Mouse (Mus musculus): Measurements from ENCODE around the gene Wdr17. TPM values are rescaled to one million over a fixed set of nuclear protein-coding genes. Genes with fewer than 3 reads are reported as not detected.

Gene Wdr17
- total and polyA plus RNA-seq, 3 experiments, result 0.13 to 0.83 (median 0.64) TPM

- H3K4me3 ChIP-seq (replicated peaks in 1 of 3; ENCODE audit: low read depth in 2 of 3, low read length in 2 of 3, poor library complexity in 1 of 3), result no peak overlapping the region
- H3K4me1 ChIP-seq (ENCODE audit: control insufficient read depth in 1 of 2, insufficient read depth in 2 of 2), result no peaks in the 10 kb centered on the region
- H3K79me2 ChIP-seq (replicated peaks; ENCODE audit: control insufficient read depth, extremely low read depth, insufficient read depth, poor library complexity, severe bottlenecking), result no peaks in the 10 kb centered on the region
- no peak overlapping the region for H3K27ac ChIP-seq (ENCODE audit: insufficient read depth, low read depth)
- no peak for DNase-seq (ENCODE audit: extremely low read depth)
- H3K4me2 ChIP-seq (ENCODE audit: insufficient read depth, low read depth, poor library complexity, severe bottlenecking), result no peak overlapping the region
- no peaks in the 10 kb centered on the region for H3K36me3 ChIP-seq (replicated peaks in 1 of 2; ENCODE audit: control insufficient read depth in 1 of 2, insufficient read depth in 1 of 2, low read length in 1 of 2)
- no peaks in the 10 kb centered on the region for H3K27me3 ChIP-seq (replicated peaks)
- no peak overlapping the region for H3K9ac ChIP-seq (ENCODE audit: insufficient read depth, low read depth)
- H3K9me3 ChIP-seq (replicated peaks; ENCODE audit: low read length), result no peaks in the 10 kb centered on the region
- in situ Hi-C loops (cut with MboI; ENCODE audit: low pct_ligation_motif_present, low pct_unique_long_range_greater_than_20kb, low sequenced_read_pairs), result no loop called here
- dilution Hi-C loops (cut with MboI; ENCODE audit: extremely low pct_ligation_motif_present, extremely low pct_unique_long_range_greater_than_20kb, low sequenced_read_pairs), result no loop called here
- no peak for TF ChIP-seq HCFC1 (IDR thresholded peaks at IDR 0.05; ENCODE audit: low read depth, low read length)
- TF ChIP-seq MYC (IDR thresholded peaks at IDR 0.05; ENCODE audit: low read depth, low read length), result no peak
- TF ChIP-seq PAX5 (IDR thresholded peaks at IDR 0.05; ENCODE audit: low read length), result no peak
- no peak for TF ChIP-seq MAFK (IDR thresholded peaks at IDR 0.05; ENCODE audit: insufficient replicate concordance, low read length)
- no peak for TF ChIP-seq KAT2A (IDR thresholded peaks at IDR 0.05; ENCODE audit: insufficient replicate concordance, low read length)
- no peak for TF ChIP-seq MXI1 (IDR thresholded peaks at IDR 0.05; ENCODE audit: low read depth, low read length)
- no peak for TF ChIP-seq RCOR1 (conservative IDR thresholded peaks at IDR 0.05; ENCODE audit: low read depth, low read length)
- no peak for TF ChIP-seq JUND (conservative IDR thresholded peaks at IDR 0.05; ENCODE audit: low read depth, low read length)
These were observed 7.8 kb upstream of the Wdr17 start for GRCm38 (mm10) chr8:54894637-54895322.

- no peak overlapping the region for H3K27ac ChIP-seq (ENCODE audit: insufficient read depth, low read depth)
- H3K4me1 ChIP-seq (ENCODE audit: control insufficient read depth in 1 of 2, insufficient read depth in 2 of 2), result no peaks in the 10 kb centered on the region
- no peak overlapping the region for H3K9ac ChIP-seq (ENCODE audit: insufficient read depth, low read depth)
- in situ Hi-C loops (cut with MboI; ENCODE audit: low pct_ligation_motif_present, low pct_unique_long_range_greater_than_20kb, low sequenced_read_pairs) (no loop called here), dilution Hi-C loops (cut with MboI; ENCODE audit: extremely low pct_ligation_motif_present, extremely low pct_unique_long_range_greater_than_20kb, low sequenced_read_pairs) (no loop called here)
- TF ChIP-seq ZNF384 (IDR thresholded peaks at IDR 0.05; ENCODE audit: low read depth, low read length) (no peak), ETS1 (conservative IDR thresholded peaks at IDR 0.05; ENCODE audit: low read depth, low read length) (no peak)
- no peaks in the 10 kb centered on the region for H3K36me3 ChIP-seq (replicated peaks in 1 of 2; ENCODE audit: control insufficient read depth in 1 of 2, insufficient read depth in 1 of 2, low read length in 1 of 2)
- no peaks in the 10 kb centered on the region for H3K27me3 ChIP-seq (replicated peaks)
- DNase-seq (ENCODE audit: extremely low read depth), result no peak
- H3K79me2 ChIP-seq (replicated peaks; ENCODE audit: control insufficient read depth, extremely low read depth, insufficient read depth, poor library complexity, severe bottlenecking), result no peaks in the 10 kb centered on the region
- no peak overlapping the region for H3K4me2 ChIP-seq (ENCODE audit: insufficient read depth, low read depth, poor library complexity, severe bottlenecking)
- H3K9me3 ChIP-seq (replicated peaks; ENCODE audit: low read length), result no peaks in the 10 kb centered on the region
- no peak overlapping the region for H3K4me3 ChIP-seq (replicated peaks in 1 of 3; ENCODE audit: low read depth in 2 of 3, low read length in 2 of 3, poor library complexity in 1 of 3)
These were observed 7.2 kb upstream of the Wdr17 start for GRCm38 (mm10) chr8:54894180-54894579.

- H3K4me3 ChIP-seq (replicated peaks in 1 of 3; ENCODE audit: low read depth in 2 of 3, low read length in 2 of 3, poor library complexity in 1 of 3), result no peak overlapping the region
- no peaks in the 10 kb centered on the region for H3K9me3 ChIP-seq (replicated peaks; ENCODE audit: low read length)
- no peak for TF ChIP-seq HCFC1 (IDR thresholded peaks at IDR 0.05; ENCODE audit: low read depth, low read length)
- no peak for TF ChIP-seq CTCF (conservative IDR thresholded peaks at IDR 0.05 in 1 of 2, IDR thresholded peaks at IDR 0.05 in 1 of 2; ENCODE audit: low read depth in 2 of 2, low read length in 2 of 2)
- TF ChIP-seq UBTF (IDR thresholded peaks at IDR 0.05; ENCODE audit: low read depth, low read length), result no peak
- TF ChIP-seq NRF1 (IDR thresholded peaks at IDR 0.05; ENCODE audit: low read depth, low read length), result no peak
- no peak for TF ChIP-seq NELFE (IDR thresholded peaks at IDR 0.05; ENCODE audit: low read depth, low read length)
- no peak for TF ChIP-seq JUN (IDR thresholded peaks at IDR 0.05; ENCODE audit: insufficient read depth, low read depth, low read length)
- no peak for TF ChIP-seq MAFK (IDR thresholded peaks at IDR 0.05; ENCODE audit: insufficient replicate concordance, low read length)
- no peak for TF ChIP-seq JUND (conservative IDR thresholded peaks at IDR 0.05; ENCODE audit: low read depth, low read length)
- TF ChIP-seq ETS1 (conservative IDR thresholded peaks at IDR 0.05; ENCODE audit: low read depth, low read length), result no peak
- TF ChIP-seq TCF12 (IDR thresholded peaks at IDR 0.05; ENCODE audit: low read depth, low read length), result no peak
- TF ChIP-seq USF2 (conservative IDR thresholded peaks at IDR 0.05; ENCODE audit: low read depth, low read length), result no peak
- TF ChIP-seq CHD1 (IDR thresholded peaks at IDR 0.05; ENCODE audit: low read depth, low read length), result no peak
- TF ChIP-seq GABPA (IDR thresholded peaks at IDR 0.05; ENCODE audit: insufficient replicate concordance, low read depth, low read length), result no peak
- TF ChIP-seq KAT2A (IDR thresholded peaks at IDR 0.05; ENCODE audit: insufficient replicate concordance, low read length), result no peak
- TF ChIP-seq MAX (IDR thresholded peaks at IDR 0.05; ENCODE audit: low read length), result no peak
- in situ Hi-C loops (cut with MboI; ENCODE audit: low pct_ligation_motif_present, low pct_unique_long_range_greater_than_20kb, low sequenced_read_pairs) (no loop called here), dilution Hi-C loops (cut with MboI; ENCODE audit: extremely low pct_ligation_motif_present, extremely low pct_unique_long_range_greater_than_20kb, low sequenced_read_pairs) (no loop called here)
- H3K79me2 ChIP-seq (replicated peaks; ENCODE audit: control insufficient read depth, extremely low read depth, insufficient read depth, poor library complexity, severe bottlenecking), result no peaks in the 10 kb centered on the region
- no peak overlapping the region for H3K4me2 ChIP-seq (ENCODE audit: insufficient read depth, low read depth, poor library complexity, severe bottlenecking)
- H3K4me1 ChIP-seq (ENCODE audit: control insufficient read depth in 1 of 2, insufficient read depth in 2 of 2), result peaks cover 0 to 6% of the 10 kb centered on the region in 2 experiments; a peak in 1 of 4 replicates
- no peaks in the 10 kb centered on the region for H3K36me3 ChIP-seq (replicated peaks in 1 of 2; ENCODE audit: control insufficient read depth in 1 of 2, insufficient read depth in 1 of 2, low read length in 1 of 2)
- no peak for DNase-seq (ENCODE audit: extremely low read depth)
- no peak overlapping the region for H3K9ac ChIP-seq (ENCODE audit: insufficient read depth, low read depth)
- H3K27ac ChIP-seq (ENCODE audit: insufficient read depth, low read depth), result no peak overlapping the region
- no peaks in the 10 kb centered on the region for H3K27me3 ChIP-seq (replicated peaks)
These were observed 424 bp downstream of the Wdr17 start for GRCm38 (mm10) chr8:54886560-54886959.

Measured in CH12.LX (cell line).